Mouse (Mus musculus) MEL-GATA-1-ER (cell line): ENCODE results near the gene Ppm1h.

ENCODE experiments used
- DNase-seq: peaks from one replicate; pipeline ENCODE4 v3.0.0-alpha.2; 2012; ENCODE audit warnings: low read depth; ENCODE audit errors: extremely low read depth

Ppm1h gene

GRCm38 (mm10) chr10:122807127-122808105 is 128.9 kb downstream of the Ppm1h start:
- peak; percentile 63 for DNase-seq

DNA sequence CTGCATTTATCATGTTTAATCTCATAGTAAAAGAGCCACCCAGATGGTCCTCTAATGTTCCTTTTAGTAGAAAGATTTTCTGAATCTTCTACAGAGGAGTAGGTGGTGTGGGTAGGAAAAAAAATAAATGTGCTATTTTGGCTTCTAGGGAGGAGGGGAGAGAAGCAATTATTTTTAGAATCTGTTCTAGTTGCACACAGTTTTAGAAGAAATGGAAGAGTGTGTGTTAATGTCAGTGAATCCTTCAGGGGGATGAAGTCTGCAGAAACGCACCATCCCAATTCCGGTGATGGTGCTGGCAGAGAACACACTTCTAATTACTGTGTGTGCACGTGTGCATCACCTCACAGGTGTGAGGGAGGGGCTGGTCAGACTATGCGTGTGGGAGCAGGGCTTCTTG is 129.6 kb downstream of the Ppm1h start:
- DNase-seq, result no peak

GRCm38 (mm10) chr10:122809851-122810250 is 131.3 kb downstream of the Ppm1h start:
- DNase-seq, result no peak

DNA sequence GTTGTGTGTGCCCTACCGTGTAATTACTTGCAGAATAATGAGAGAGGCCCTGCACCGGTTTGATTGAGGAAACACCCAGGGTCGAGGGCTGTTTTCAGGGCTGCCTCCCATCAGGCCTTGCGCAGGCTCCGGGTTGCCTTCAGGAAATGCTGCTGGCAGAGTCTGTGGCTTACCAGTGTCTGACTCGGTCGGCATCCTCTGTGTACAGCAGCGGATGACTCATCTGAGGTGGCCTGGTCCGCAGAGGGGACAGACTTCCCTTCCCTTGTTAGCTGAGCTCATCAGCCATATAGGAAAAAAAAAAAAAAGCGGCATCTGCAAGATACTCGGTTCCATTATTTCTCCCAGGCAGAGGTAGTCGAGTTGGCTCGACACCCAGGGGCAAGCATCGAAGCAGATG is 136.5 kb downstream of the Ppm1h start:
- DNase-seq, result no peak

DNA sequence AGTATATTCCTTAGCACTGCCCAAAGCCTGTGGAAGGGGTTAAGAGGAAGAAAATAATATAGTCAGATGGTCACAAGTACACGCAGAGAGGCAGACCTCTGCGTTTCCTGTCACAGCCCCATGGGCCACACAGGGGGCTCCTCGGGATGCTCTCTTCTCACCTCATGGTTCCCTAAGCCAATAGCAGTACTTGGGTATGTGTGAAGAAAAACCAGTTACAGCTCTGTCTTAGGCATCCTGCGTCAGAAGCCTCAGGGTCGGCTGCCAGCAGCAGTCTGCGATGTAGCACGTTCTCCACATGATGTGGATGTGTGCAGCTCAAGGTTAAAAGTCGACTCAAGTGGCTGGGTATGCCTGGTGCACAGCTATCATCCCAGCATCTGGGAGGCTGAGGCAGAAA is 139.2 kb downstream of the Ppm1h start:
- DNase-seq, result no peak

- no peak for DNase-seq
These were observed 141.2 kb downstream of the Ppm1h start for GRCm38 (mm10) chr10:122819808-122820207.

DNA sequence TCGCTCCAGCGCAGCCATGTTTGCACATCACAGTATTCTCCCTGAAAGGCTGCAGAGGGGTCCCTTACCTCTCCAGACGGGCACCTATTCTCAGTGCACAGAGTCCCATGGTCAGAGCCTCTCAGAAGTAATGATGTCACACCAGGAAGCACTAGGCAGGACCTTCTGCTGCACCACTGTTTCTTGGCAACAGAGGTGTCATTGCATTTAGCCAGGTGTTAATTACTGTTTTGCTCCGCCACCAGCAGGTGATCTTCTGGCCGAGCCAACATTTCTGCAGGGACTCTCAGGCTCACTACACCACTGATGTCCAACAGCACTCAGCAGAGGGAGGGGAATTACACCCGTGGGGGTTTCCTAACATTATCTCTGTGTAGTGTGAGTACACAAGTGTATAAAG is 143.0 kb downstream of the Ppm1h start:
- no peak for DNase-seq

GRCm38 (mm10) chr10:122823642-122824041 is 145.1 kb downstream of the Ppm1h start:
- no peak for DNase-seq

GRCm38 (mm10) chr10:122826696-122827331 is 148.3 kb downstream of the Ppm1h start:
- no peak for DNase-seq

- DNase-seq, result no peak
These were observed 149.3 kb downstream of the Ppm1h start for GRCm38 (mm10) chr10:122827719-122828414.

GRCm38 (mm10) chr10:122829801-122830217 is 151.2 kb downstream of the Ppm1h start:
- DNase-seq, result no peak

DNA sequence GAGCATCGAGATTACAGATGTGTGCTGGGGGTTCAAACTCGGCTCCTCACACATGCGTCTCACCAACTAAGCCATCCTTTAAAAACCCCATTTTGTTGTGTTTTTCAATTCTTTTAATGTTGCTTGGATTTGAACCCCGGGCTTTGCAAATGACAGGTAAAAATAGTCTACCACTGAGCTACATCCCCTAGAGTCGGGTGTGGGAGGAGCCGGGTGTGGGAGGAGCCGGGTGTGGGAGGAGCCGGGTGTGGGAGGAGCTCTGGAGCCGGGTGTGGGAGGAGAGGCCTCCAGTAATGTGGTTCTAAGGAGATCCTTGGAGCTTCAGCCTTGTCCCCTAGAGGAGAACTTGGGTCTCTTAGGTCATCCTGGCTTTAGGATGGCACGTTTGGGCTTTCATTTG is 152.1 kb downstream of the Ppm1h start:
- no peak for DNase-seq

DNA sequence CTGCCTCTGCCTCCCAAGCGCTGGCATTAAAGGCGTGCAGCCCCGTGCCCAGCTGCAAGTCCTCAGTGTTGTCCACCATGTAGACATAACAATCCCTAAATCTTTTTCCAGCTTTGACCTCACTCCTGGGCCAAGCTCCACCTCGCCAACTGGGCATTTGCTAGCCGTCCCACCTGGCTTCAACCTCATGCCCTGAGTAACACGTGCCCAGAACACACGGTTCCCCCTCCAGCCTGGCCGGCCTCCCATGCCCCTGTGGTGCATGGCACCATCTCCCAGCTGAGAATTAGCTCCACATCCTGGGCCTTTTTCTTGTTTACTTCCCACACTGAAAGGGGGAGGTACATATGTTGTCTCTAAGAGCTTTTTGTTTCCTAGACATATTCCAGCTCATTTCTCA is 163.5 kb downstream of the Ppm1h start:
- DNase-seq, result no peak

- no peak for DNase-seq
These were observed 164.4 kb downstream of the Ppm1h start for GRCm38 (mm10) chr10:122842961-122843360.

DNA sequence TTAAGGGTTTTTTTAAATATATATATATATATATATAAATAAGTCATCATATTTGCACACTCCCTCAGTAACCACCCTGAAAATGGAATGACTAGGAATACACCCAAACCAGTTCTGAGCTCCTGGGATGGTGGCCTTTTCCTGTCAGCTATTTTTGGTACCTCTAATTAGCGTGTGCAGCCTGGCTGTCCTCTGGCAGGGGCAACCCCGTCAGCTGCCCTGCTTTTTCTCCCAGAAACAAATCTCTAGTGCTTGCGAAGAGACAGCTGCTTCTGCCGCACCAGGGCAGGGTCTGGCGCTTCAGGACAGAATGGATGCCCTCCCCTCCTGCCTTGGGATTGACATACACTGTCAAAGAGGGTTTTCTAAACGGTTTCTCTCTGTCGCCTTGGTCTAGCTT is 166.9 kb downstream of the Ppm1h start:
- no peak for DNase-seq

- no peak for DNase-seq
These were observed 167.9 kb downstream of the Ppm1h start for GRCm38 (mm10) chr10:122846476-122846875.

- DNase-seq, result no peak
These were observed 169.5 kb downstream of the Ppm1h start for GRCm38 (mm10) chr10:122848020-122848457.

GRCm38 (mm10) chr10:122851267-122852160 is 173.0 kb downstream of the Ppm1h start:
- DNase-seq, result no peak

DNA sequence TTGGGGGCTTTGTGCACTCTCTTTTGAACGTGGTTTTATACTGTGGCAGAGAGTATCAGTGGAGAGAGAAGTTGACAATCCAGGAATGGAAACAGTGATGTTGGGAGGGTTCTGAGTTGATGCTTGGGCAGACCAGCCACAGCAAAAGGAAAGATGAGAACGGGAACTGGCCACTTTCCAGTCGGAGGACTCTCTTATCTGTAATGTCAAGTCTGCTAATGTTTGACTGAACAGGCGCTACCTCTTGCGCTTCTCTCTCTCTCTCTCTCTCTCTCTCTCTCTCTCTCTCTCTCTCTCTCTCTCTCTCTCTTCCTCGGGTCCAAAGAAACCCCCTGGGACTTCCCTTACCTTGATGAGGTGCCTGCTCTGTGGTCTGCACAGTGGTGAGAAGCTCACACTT is 176.0 kb downstream of the Ppm1h start:
- no peak for DNase-seq

DNA sequence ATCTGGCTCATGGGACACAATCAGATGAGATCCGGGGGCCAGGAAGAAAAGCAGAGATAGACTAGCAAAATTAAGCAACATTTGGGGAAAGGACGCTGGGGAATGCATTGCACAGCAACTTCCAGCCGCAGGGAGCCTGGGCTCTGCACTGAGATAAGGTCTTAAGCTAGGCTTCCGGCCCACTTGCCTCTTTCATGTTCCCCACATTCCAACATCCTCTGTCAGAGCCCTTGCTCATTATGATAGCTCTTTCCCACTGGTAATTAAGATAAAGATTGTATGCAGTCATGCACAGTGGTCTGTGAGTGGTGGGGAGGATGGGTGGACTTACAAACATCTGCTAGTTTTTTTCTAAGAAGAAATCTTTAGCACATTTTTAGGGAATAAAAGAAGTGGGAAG is 176.6 kb downstream of the Ppm1h start:
- DNase-seq, result no peak
